ENCODE assay signal across 16 mouse cellular contexts in genomic region chr5:66988926-66989325, GRCm38 (mm10).
DNase-seq lines count a peak whose midpoint lies in the region; ATAC-seq and TF ChIP-seq lines count a peak whose summit lies in the region.
"Had no signal": no experiment of that assay in that cellular context is flagged by ENCODE, and none has a peak within 500 bp of the region (broad histone marks: within the 10 kb centered on the region; RNA-seq: fewer than 3 reads in every experiment).

No protein-coding gene starts in this region.

- peak; percentile 19 for DNase-seq in cerebellum, adult 9-11 months
- no peak for DNase-seq in cerebellum, adult 11 months
- peak; percentile 75 for DNase-seq in hindbrain, postnatal 0 days (ENCODE audit: low spot score)
- no peak for DNase-seq in liver, postnatal 0 days
- no peak for DNase-seq in liver
- peak; percentile 15 to 48 for DNase-seq in adrenal gland, postnatal 36 days
- DNase-seq: gastrocnemius, postnatal 36 days; layer of hippocampus, adult 9-11 months; retina, postnatal 1 day; thymus, postnatal 25 days had no signal

- H3K9me3 ChIP-seq in hindbrain, postnatal 0 days (ENCODE audit: low read length): no peaks in the 10 kb centered on the region
- H3K9me3 ChIP-seq in hindbrain, embryonic 13.5 days: no peaks in the 10 kb centered on the region
- no peaks in the 10 kb centered on the region for H3K9me3 ChIP-seq in liver, postnatal 0 days (ENCODE audit: low read length)
- H3K9me3 ChIP-seq in forebrain, embryonic 15.5 days: no peaks in the 10 kb centered on the region
- H3K9me3 ChIP-seq: embryonic facial prominence, embryonic 10.5 days; forebrain, embryonic 10.5 days; hindbrain, embryonic 12.5 days; liver, embryonic 12.5 days had no signal

- ATAC-seq in hindbrain, postnatal 0 days: no peak
- no peak for ATAC-seq in hindbrain, embryonic 13.5 days (ENCODE audit: low FRiP score)
- no peak for ATAC-seq in liver, postnatal 0 days
- no peak for ATAC-seq in forebrain, embryonic 15.5 days (replicated peaks)
- ATAC-seq: liver, embryonic 12.5 days had no signal

- no peak overlapping the region for H3K4me3 ChIP-seq in hindbrain, postnatal 0 days (ENCODE audit: low read length)
- no peak overlapping the region for H3K4me3 ChIP-seq in hindbrain, embryonic 13.5 days
- no peak overlapping the region for H3K4me3 ChIP-seq in liver, postnatal 0 days (ENCODE audit: low read depth, low read length)
- H3K4me3 ChIP-seq in forebrain, embryonic 15.5 days: no peak overlapping the region
- H3K4me3 ChIP-seq: embryonic facial prominence, embryonic 10.5 days; forebrain, embryonic 10.5 days; hindbrain, embryonic 12.5 days; liver, embryonic 12.5 days had no signal

- H3K9ac ChIP-seq in hindbrain, postnatal 0 days (replicated peaks; ENCODE audit: low read length): no peak overlapping the region
- H3K9ac ChIP-seq in hindbrain, embryonic 13.5 days: no peak overlapping the region
- H3K9ac ChIP-seq in liver, postnatal 0 days (replicated peaks): no peak overlapping the region
- no peak overlapping the region for H3K9ac ChIP-seq in forebrain, embryonic 15.5 days (replicated peaks)
- H3K9ac ChIP-seq: hindbrain, embryonic 12.5 days; liver, embryonic 12.5 days had no signal

- H3K27ac ChIP-seq in hindbrain, postnatal 0 days: no peak overlapping the region
- no peak overlapping the region for H3K27ac ChIP-seq in hindbrain, embryonic 13.5 days
- no peak overlapping the region for H3K27ac ChIP-seq in liver, postnatal 0 days (ENCODE audit: low read depth)
- H3K27ac ChIP-seq in forebrain, embryonic 15.5 days (replicated peaks): no peak overlapping the region
- H3K27ac ChIP-seq: embryonic facial prominence, embryonic 10.5 days; forebrain, embryonic 10.5 days; hindbrain, embryonic 12.5 days; liver, embryonic 12.5 days had no signal

- H3K4me1 ChIP-seq in hindbrain, postnatal 0 days (ENCODE audit: insufficient read depth, low read length): no peaks in the 10 kb centered on the region
- peaks cover 10% of the 10 kb centered on the region for H3K4me1 ChIP-seq in hindbrain, embryonic 13.5 days (replicated peaks)
- H3K4me1 ChIP-seq in liver, postnatal 0 days (ENCODE audit: insufficient read depth): no peaks in the 10 kb centered on the region
- H3K4me1 ChIP-seq in forebrain, embryonic 15.5 days: no peaks in the 10 kb centered on the region
- H3K4me1 ChIP-seq: liver, embryonic 12.5 days had no signal

- H3K27me3 ChIP-seq in hindbrain, postnatal 0 days (ENCODE audit: insufficient read depth, low read length): no peaks in the 10 kb centered on the region
- no peaks in the 10 kb centered on the region for H3K27me3 ChIP-seq in hindbrain, embryonic 13.5 days
- H3K27me3 ChIP-seq in liver, postnatal 0 days (ENCODE audit: insufficient read depth, low read length): no peaks in the 10 kb centered on the region
- no peaks in the 10 kb centered on the region for H3K27me3 ChIP-seq in forebrain, embryonic 15.5 days
- H3K27me3 ChIP-seq: hindbrain, embryonic 12.5 days; liver, embryonic 12.5 days had no signal

- no peak for TF ChIP-seq EP300 in liver, postnatal 0 days (IDR thresholded peaks at IDR 0.05; ENCODE audit: low read depth)

- H3K36me3 ChIP-seq in hindbrain, postnatal 0 days (ENCODE audit: insufficient read depth, low read length): no peaks in the 10 kb centered on the region
- peaks cover 5% of the 10 kb centered on the region; the same call in 1 of the 2 replicates for H3K36me3 ChIP-seq in hindbrain, embryonic 13.5 days
- no peaks in the 10 kb centered on the region for H3K36me3 ChIP-seq in liver, postnatal 0 days (replicated peaks; ENCODE audit: insufficient read depth, low read length)
- no peaks in the 10 kb centered on the region for H3K36me3 ChIP-seq in forebrain, embryonic 15.5 days
- H3K36me3 ChIP-seq: liver, embryonic 12.5 days had no signal

- 53% methylated on average over 4 of the region's 4 CpGs for WGBS in hindbrain, postnatal 0 days
- 82% methylated on average over 4 of the region's 4 CpGs for WGBS in hindbrain, embryonic 13.5 days
- 68% methylated on average over 4 of the region's 4 CpGs for WGBS in liver, postnatal 0 days (ENCODE audit: insufficient replicate concordance)
- 72% methylated on average over 4 of the region's 4 CpGs for WGBS in forebrain, embryonic 15.5 days

- peak; percentile 64 for TF ChIP-seq CTCF in hindbrain, postnatal 0 days (IDR thresholded peaks at IDR 0.05; ENCODE audit: low read depth)
- peak; percentile 29; the same call in 1 of the 2 replicates for TF ChIP-seq CTCF in liver, postnatal 0 days (IDR thresholded peaks at IDR 0.05; ENCODE audit: low read depth)

- no peak overlapping the region for H3K4me2 ChIP-seq in hindbrain, postnatal 0 days (ENCODE audit: low read depth, low read length)
- no peak overlapping the region for H3K4me2 ChIP-seq in hindbrain, embryonic 13.5 days
- H3K4me2 ChIP-seq in liver, postnatal 0 days (ENCODE audit: low read depth, low read length): no peak overlapping the region
- no peak overlapping the region for H3K4me2 ChIP-seq in forebrain, embryonic 15.5 days (replicated peaks)
- H3K4me2 ChIP-seq: hindbrain, embryonic 12.5 days; liver, embryonic 12.5 days had no signal

Comparison
In these comparisons a context has a peak if more than half of its experiments do, and no peak if none do; other contexts are left out.
1. DNase-seq: peak in cerebellum, adult 9-11 months (single experiment), hindbrain, postnatal 0 days (single experiment) and adrenal gland, postnatal 36 days (2 of 2); none in cerebellum, adult 11 months (single experiment), liver, postnatal 0 days (single experiment) and liver (single experiment).